Mouse (Mus musculus) left cerebral cortex, adult 9 months (tissue): Measurements from ENCODE around the gene Mrpl52.

ENCODE experiments used
- DNase-seq, 2 experiments: peaks; one replicate each; pipeline ENCODE4 v3.0.0; 2022; ENCODE audit warnings: low spot score in 2 of 2

Mrpl52 gene

GRCm38 (mm10) chr14:54432837-54433830, 6.4 kb downstream of the Mrpl52 start:
- DNase-seq = no peak

GRCm38 (mm10) chr14:54433941-54434531, 7.3 kb downstream of the Mrpl52 start:
- DNase-seq = no peak

- DNase-seq = no peak
These were observed 8.6 kb downstream of the Mrpl52 start for GRCm38 (mm10) chr14:54435194-54435918.

- no peak for DNase-seq
These were observed 12.4 kb downstream of the Mrpl52 start for GRCm38 (mm10) chr14:54439155-54439554.

- no peak for DNase-seq
These were observed 12.9 kb downstream of the Mrpl52 start for GRCm38 (mm10) chr14:54439610-54440009.

- no peak for DNase-seq
These were observed 13.8 kb downstream of the Mrpl52 start for GRCm38 (mm10) chr14:54440538-54440937.

GRCm38 (mm10) chr14:54441365-54441764, 14.7 kb downstream of the Mrpl52 start:
- DNase-seq = no peak

GRCm38 (mm10) chr14:54442548-54442947, 15.8 kb downstream of the Mrpl52 start:
- DNase-seq = no peak

- no peak for DNase-seq
These were observed 16.5 kb downstream of the Mrpl52 start for GRCm38 (mm10) chr14:54443196-54443595.

- DNase-seq = no peak
These were observed 17.3 kb downstream of the Mrpl52 start for GRCm38 (mm10) chr14:54443712-54444618.

- DNase-seq = no peak
These were observed 18.8 kb downstream of the Mrpl52 start for GRCm38 (mm10) chr14:54445476-54445875.

GRCm38 (mm10) chr14:54453566-54453965, 26.9 kb downstream of the Mrpl52 start:
- no peak for DNase-seq

- no peak for DNase-seq
These were observed 28.2 kb downstream of the Mrpl52 start for GRCm38 (mm10) chr14:54454669-54455528.

GRCm38 (mm10) chr14:54457907-54458569, 31.3 kb downstream of the Mrpl52 start:
- DNase-seq = no peak

GRCm38 (mm10) chr14:54462146-54462545, 35.4 kb downstream of the Mrpl52 start:
- no peak for DNase-seq

- DNase-seq = no peak
These were observed 36.6 kb downstream of the Mrpl52 start for GRCm38 (mm10) chr14:54463108-54463958.

- DNase-seq = peak; percentile 27 to 82
These were observed 37.2 kb downstream of the Mrpl52 start, which contains the start of gene Lrp10 for GRCm38 (mm10) chr14:54463959-54464292. TSS of gene Lrp10 (plus strand) at chr14:54464137.

- peak in 1 of 2 experiments; percentile 40 for DNase-seq
These were observed 37.7 kb downstream of the Mrpl52 start for GRCm38 (mm10) chr14:54464293-54465005.
